Comparison of ENCODE assay signal across 6 mouse cellular contexts in genomic region chr3:7669956-7670355, GRCm38 (mm10).
"Had no signal": no experiment of that assay in that cellular context is flagged by ENCODE, and none has a peak within 500 bp of the region (broad histone marks: within the 10 kb centered on the region; RNA-seq: fewer than 3 reads in every experiment).

No protein-coding gene starts in this region.

- DNase-seq: kidney, adult 2 months; kidney, postnatal 25 days; lung, embryonic 14.5 days; lung, postnatal 10 days; thymus, adult 2 months; thymus, postnatal 36 days had no signal
